Mouse (Mus musculus): ENCODE results near the gene Atp2b2.

- no peak for TF ChIP-seq CTCF (IDR thresholded peaks at IDR 0.05; ENCODE audit: low read depth, low read length)
- no peak for TF ChIP-seq POLR2A (IDR thresholded peaks at IDR 0.05; ENCODE audit: borderline replicate concordance, low read depth, low read length)
These were observed 132.6 kb downstream of the Atp2b2 start for GRCm38 (mm10) chr6:113909836-113910235.

Data from bone marrow macrophage, adult 2 months (primary cell).